Mouse (Mus musculus): ENCODE results near the gene Smg6. TPM values are rescaled to one million over a fixed set of nuclear protein-coding genes. Genes with fewer than 3 reads are reported as not detected.

Gene Smg6
- polyA plus RNA-seq, 1 experiment from 2014 or later = 17.5 TPM

DNA sequence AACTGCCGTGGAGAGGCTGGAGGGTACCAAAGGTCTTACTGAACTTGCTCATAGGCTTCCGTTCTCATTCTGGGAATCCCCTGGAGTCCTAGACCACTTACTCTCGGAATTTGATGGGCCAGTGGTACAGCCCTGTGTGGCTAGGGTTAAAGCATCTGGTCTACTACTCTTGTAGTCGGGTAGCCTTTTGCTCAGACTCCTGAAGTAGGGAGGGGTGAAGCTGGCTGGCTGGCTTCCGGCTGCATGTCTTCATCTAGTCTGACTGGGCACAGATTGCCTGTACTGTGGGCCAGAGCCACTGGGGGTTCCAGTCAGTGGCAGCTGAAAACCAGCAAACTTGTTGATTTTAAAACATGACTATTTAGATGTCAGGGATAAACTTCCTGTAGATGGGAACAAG lies 167.0 kb downstream of the Smg6 start:
- no peak overlapping the region for H3K4me3 ChIP-seq (replicated peaks)
- H3K4me1 ChIP-seq = peaks cover 16% of the 10 kb centered on the region
- H3K36me3 ChIP-seq = peaks cover 2% of the 10 kb centered on the region; the same call in 1 of the 2 replicates
- no peaks in the 10 kb centered on the region for H3K27me3 ChIP-seq
- ATAC-seq (replicated peaks; ENCODE audit: low FRiP score) = peak; percentile 66
- H3K27ac ChIP-seq = peak overlapping the region; percentile 42
- no peak overlapping the region for H3K4me2 ChIP-seq
- 47% methylated on average over 5 of the region's 5 CpGs for WGBS
- no peak overlapping the region for H3K9ac ChIP-seq
- no peaks in the 10 kb centered on the region for H3K9me3 ChIP-seq (replicated peaks)

DNA sequence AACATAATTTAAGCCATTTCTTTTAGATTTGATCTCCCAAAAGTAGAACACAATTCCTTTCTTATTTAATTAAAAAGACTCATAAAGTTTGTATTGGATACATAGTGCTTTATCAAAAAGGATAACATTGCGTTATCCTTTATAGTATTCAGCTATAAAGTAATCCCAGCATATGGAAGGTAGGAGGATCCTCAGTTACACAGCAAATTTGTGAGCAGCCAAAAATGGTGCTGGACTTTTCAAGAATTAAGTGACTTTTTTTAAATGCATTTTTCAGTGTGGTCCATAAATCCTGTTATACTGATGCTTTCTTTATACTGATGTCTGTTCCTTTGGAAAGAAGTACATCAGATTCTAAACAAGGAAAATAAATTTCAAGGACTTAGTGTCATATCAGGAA lies 169.1 kb downstream of the Smg6 start:
- Histone ChIP-seq H3K4me2 (no peak overlapping the region), H3K9ac (no peak overlapping the region), H3K4me3 (replicated peaks) (no peak overlapping the region), H3K36me3 (peaks cover 7% of the 10 kb centered on the region; the same call in 1 of the 2 replicates), H3K27ac (no peak overlapping the region), H3K9me3 (replicated peaks) (no peaks in the 10 kb centered on the region), H3K4me1 (peaks cover 16% of the 10 kb centered on the region), H3K27me3 (no peaks in the 10 kb centered on the region)
- ATAC-seq (replicated peaks; ENCODE audit: low FRiP score) = no peak
- WGBS = 97% methylated on average over 1 of the region's 1 CpGs

- Histone ChIP-seq H3K27me3 (no peaks in the 10 kb centered on the region), H3K36me3 (peaks cover 3% of the 10 kb centered on the region; the same call in 1 of the 2 replicates), H3K27ac (no peak overlapping the region), H3K4me1 (no peaks in the 10 kb centered on the region), H3K4me3 (replicated peaks) (no peak overlapping the region), H3K9me3 (replicated peaks) (no peaks in the 10 kb centered on the region), H3K4me2 (no peak overlapping the region), H3K9ac (no peak overlapping the region)
- no peak for ATAC-seq (replicated peaks; ENCODE audit: low FRiP score)
- WGBS = 84% methylated on average over 5 of the region's 5 CpGs
Measured at GRCm38 (mm10) chr11:75102763-75103339, 177.2 kb downstream of the Smg6 start.

GRCm38 (mm10) chr11:75106614-75107013 lies 181.0 kb downstream of the Smg6 start:
- Histone ChIP-seq H3K9me3 (replicated peaks) (no peaks in the 10 kb centered on the region), H3K27me3 (no peaks in the 10 kb centered on the region), H3K4me1 (peaks cover 7% of the 10 kb centered on the region; the same call in 1 of the 2 replicates), H3K36me3 (no peaks in the 10 kb centered on the region), H3K4me2 (no peak overlapping the region), H3K27ac (no peak overlapping the region), H3K9ac (no peak overlapping the region), H3K4me3 (replicated peaks) (no peak overlapping the region)
- WGBS = 82% methylated on average over 5 of the region's 5 CpGs
- no peak for ATAC-seq (replicated peaks; ENCODE audit: low FRiP score)

- H3K36me3 ChIP-seq = no peaks in the 10 kb centered on the region
- H3K27me3 ChIP-seq = no peaks in the 10 kb centered on the region
- no peak overlapping the region for H3K4me2 ChIP-seq
- no peak overlapping the region for H3K4me3 ChIP-seq (replicated peaks)
- H3K9ac ChIP-seq = no peak overlapping the region
- H3K27ac ChIP-seq = peak overlapping the region; percentile 22; the same call in 1 of the 2 replicates
- H3K4me1 ChIP-seq = peaks cover 7% of the 10 kb centered on the region; the same call in 1 of the 2 replicates
- no peak for ATAC-seq (replicated peaks; ENCODE audit: low FRiP score)
- H3K9me3 ChIP-seq (replicated peaks) = no peaks in the 10 kb centered on the region
Measured at GRCm38 (mm10) chr11:75108909-75109308, 183.3 kb downstream of the Smg6 start.

- H3K9ac ChIP-seq = no peak overlapping the region
- H3K4me3 ChIP-seq (replicated peaks) = no peak overlapping the region
- H3K9me3 ChIP-seq (replicated peaks) = no peaks in the 10 kb centered on the region
- no peaks in the 10 kb centered on the region for H3K27me3 ChIP-seq
- peaks cover 9% of the 10 kb centered on the region for H3K4me1 ChIP-seq
- ATAC-seq (replicated peaks; ENCODE audit: low FRiP score) = no peak
- H3K27ac ChIP-seq = no peak overlapping the region
- H3K4me2 ChIP-seq = no peak overlapping the region
- 80% methylated on average over 6 of the region's 6 CpGs for WGBS
- H3K36me3 ChIP-seq = no peaks in the 10 kb centered on the region
Measured at GRCm38 (mm10) chr11:75116379-75116778, 190.8 kb downstream of the Smg6 start.

GRCm38 (mm10) chr11:75118141-75118540 lies 192.5 kb downstream of the Smg6 start:
- Histone ChIP-seq H3K4me3 (replicated peaks) (no peak overlapping the region), H3K4me2 (no peak overlapping the region), H3K9ac (no peak overlapping the region), H3K9me3 (replicated peaks) (no peaks in the 10 kb centered on the region), H3K36me3 (no peaks in the 10 kb centered on the region), H3K4me1 (peaks cover 9% of the 10 kb centered on the region), H3K27ac (no peak overlapping the region), H3K27me3 (no peaks in the 10 kb centered on the region)
- 78% methylated on average over 2 of the region's 2 CpGs for WGBS
- ATAC-seq (replicated peaks; ENCODE audit: low FRiP score) = no peak

- ATAC-seq (replicated peaks; ENCODE audit: low FRiP score) = no peak
- Histone ChIP-seq H3K9ac (no peak overlapping the region), H3K27me3 (no peaks in the 10 kb centered on the region), H3K4me3 (replicated peaks) (no peak overlapping the region), H3K4me2 (no peak overlapping the region), H3K36me3 (no peaks in the 10 kb centered on the region), H3K9me3 (replicated peaks) (no peaks in the 10 kb centered on the region), H3K27ac (no peak overlapping the region), H3K4me1 (peaks cover 9% of the 10 kb centered on the region)
- WGBS = 94% methylated on average over 2 of the region's 2 CpGs
Measured at GRCm38 (mm10) chr11:75119298-75119697, 193.7 kb downstream of the Smg6 start.

DNA sequence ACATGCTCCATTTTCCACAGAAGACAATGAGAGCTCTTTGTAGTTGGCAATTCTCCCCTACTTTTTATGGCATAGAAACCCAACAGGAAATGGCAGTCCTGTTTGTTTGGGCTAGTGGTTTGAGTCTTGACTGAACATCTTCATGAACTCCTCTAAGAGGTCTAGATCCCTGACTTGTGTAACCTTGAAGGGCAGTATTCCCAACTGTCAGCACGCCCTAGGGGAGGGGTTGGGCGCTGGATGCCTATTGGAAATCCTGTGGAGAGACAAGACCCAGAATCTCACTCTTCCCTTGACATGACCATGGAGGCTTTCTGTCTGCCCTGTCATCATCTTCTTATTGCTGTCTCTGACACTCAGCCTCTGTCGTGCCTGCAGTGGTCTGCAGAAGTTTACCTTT lies 194.2 kb downstream of the Smg6 start:
- Histone ChIP-seq H3K9ac (no peak overlapping the region), H3K4me2 (no peak overlapping the region), H3K4me1 (peaks cover 9% of the 10 kb centered on the region), H3K27ac (no peak overlapping the region), H3K4me3 (replicated peaks) (no peak overlapping the region), H3K36me3 (no peaks in the 10 kb centered on the region), H3K27me3 (no peaks in the 10 kb centered on the region), H3K9me3 (replicated peaks) (no peaks in the 10 kb centered on the region)
- WGBS = 77% methylated on average over 3 of the region's 3 CpGs
- no peak for ATAC-seq (replicated peaks; ENCODE audit: low FRiP score)

DNA sequence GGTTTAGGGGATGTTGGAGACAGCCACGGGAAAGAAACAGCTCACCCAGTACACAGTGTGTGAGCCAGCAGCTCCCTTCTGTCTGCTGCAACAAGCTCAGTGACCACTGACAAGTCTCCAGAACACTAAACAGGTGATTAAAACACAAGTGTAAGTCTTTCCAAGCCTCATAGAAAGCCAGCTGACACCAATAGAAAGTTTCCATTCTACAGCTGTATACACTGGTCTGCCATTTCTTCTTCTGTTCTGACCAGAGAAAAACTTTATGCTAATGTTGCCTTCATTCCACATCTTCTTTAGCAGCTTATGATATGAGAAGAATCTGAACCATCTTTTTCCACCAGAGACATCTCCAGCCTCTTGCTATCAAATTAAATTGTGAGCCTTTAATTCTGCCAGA lies 195.7 kb downstream of the Smg6 start:
- Histone ChIP-seq H3K36me3 (no peaks in the 10 kb centered on the region), H3K27me3 (no peaks in the 10 kb centered on the region), H3K9me3 (replicated peaks) (no peaks in the 10 kb centered on the region), H3K4me3 (replicated peaks) (no peak overlapping the region), H3K9ac (no peak overlapping the region), H3K27ac (no peak overlapping the region), H3K4me2 (no peak overlapping the region), H3K4me1 (peaks cover 4% of the 10 kb centered on the region; the same call in 1 of the 2 replicates)
- WGBS = 77% methylated on average over 1 of the region's 1 CpGs
- no peak for ATAC-seq (replicated peaks; ENCODE audit: low FRiP score)

GRCm38 (mm10) chr11:75124406-75124805 lies 198.8 kb downstream of the Smg6 start:
- no peak for ATAC-seq (replicated peaks; ENCODE audit: low FRiP score)
- Histone ChIP-seq H3K9ac (no peak overlapping the region), H3K4me2 (no peak overlapping the region), H3K27me3 (no peaks in the 10 kb centered on the region), H3K27ac (no peak overlapping the region), H3K36me3 (peaks cover 4% of the 10 kb centered on the region; the same call in 1 of the 2 replicates), H3K4me3 (replicated peaks) (no peak overlapping the region), H3K9me3 (replicated peaks) (no peaks in the 10 kb centered on the region), H3K4me1 (no peaks in the 10 kb centered on the region)
- WGBS = 83% methylated on average over 2 of the region's 2 CpGs

DNA sequence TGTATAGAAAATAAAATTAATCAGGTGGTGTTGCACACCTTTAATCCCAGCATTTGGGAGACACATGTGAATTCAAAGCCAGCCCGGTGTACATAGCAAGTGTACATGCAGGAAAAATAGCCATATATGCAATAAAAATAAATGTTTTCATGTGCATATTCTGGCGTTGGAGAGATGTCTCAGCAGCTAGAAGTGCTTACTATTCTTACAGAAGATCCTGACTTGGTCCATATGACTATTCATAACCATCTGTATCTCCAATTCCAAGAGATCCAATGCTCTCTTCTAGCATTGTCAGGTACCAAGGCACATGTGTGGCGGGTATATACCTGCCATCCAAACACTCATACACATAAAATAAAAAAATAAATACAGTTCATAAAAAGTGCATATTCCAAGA lies 200.8 kb downstream of the Smg6 start:
- no peak overlapping the region for H3K4me3 ChIP-seq (replicated peaks)
- no peaks in the 10 kb centered on the region for H3K27me3 ChIP-seq
- H3K9me3 ChIP-seq (replicated peaks) = no peaks in the 10 kb centered on the region
- WGBS = 97% methylated on average over 3 of the region's 3 CpGs
- H3K27ac ChIP-seq = no peak overlapping the region
- no peak overlapping the region for H3K4me2 ChIP-seq
- 0 out of 2 replicates have a peak, but pooled peaks cover under 1% of the 10 kb centered on the region for H3K4me1 ChIP-seq
- no peak overlapping the region for H3K9ac ChIP-seq
- peaks cover 4% of the 10 kb centered on the region; the same call in 1 of the 2 replicates for H3K36me3 ChIP-seq
- no peak for ATAC-seq (replicated peaks; ENCODE audit: low FRiP score)

GRCm38 (mm10) chr11:75129481-75129880 lies 203.9 kb downstream of the Smg6 start:
- Histone ChIP-seq H3K9me3 (replicated peaks) (no peaks in the 10 kb centered on the region), H3K27ac (no peak overlapping the region), H3K9ac (no peak overlapping the region), H3K4me1 (peaks cover 16% of the 10 kb centered on the region), H3K36me3 (peaks cover 4% of the 10 kb centered on the region; the same call in 1 of the 2 replicates), H3K4me3 (replicated peaks) (no peak overlapping the region), H3K27me3 (no peaks in the 10 kb centered on the region), H3K4me2 (no peak overlapping the region)
- 97% methylated on average over 6 of the region's 6 CpGs for WGBS
- no peak for ATAC-seq (replicated peaks; ENCODE audit: low FRiP score)

Measured in kidney, embryonic 15.5 days (tissue).